Mouse (Mus musculus): ENCODE measurements around the gene Caskin2. TPM values are rescaled to one million over a fixed set of nuclear protein-coding genes. Genes with fewer than 3 reads are reported as not detected.

Caskin2 gene
- total RNA-seq, 4 experiments from 2014 or later, result 40.3 to 48.2 (median 44.7) TPM

DNA sequence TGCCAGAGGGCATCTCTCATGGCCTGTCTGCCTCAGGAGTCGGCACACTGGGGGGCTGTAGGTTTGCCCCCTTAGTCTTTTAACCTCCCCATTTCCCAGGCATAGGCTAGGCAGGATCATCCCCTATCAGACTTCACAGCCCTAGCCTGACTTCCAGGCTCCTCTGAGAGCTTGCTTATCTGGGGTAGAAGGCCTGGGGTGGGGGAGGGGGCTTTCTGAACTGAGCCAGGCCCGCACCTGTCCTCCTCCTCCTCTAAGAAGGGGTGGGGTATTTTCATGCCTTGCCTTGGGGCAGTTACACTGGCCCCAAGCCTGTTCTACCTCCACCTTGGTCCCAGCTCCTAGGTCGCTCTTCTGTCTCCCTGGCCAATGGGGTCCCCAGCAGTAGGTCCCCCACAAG lies 18.1 kb upstream of the Caskin2 start:
- no peak for DNase-seq (ENCODE audit: low spot score)

DNA sequence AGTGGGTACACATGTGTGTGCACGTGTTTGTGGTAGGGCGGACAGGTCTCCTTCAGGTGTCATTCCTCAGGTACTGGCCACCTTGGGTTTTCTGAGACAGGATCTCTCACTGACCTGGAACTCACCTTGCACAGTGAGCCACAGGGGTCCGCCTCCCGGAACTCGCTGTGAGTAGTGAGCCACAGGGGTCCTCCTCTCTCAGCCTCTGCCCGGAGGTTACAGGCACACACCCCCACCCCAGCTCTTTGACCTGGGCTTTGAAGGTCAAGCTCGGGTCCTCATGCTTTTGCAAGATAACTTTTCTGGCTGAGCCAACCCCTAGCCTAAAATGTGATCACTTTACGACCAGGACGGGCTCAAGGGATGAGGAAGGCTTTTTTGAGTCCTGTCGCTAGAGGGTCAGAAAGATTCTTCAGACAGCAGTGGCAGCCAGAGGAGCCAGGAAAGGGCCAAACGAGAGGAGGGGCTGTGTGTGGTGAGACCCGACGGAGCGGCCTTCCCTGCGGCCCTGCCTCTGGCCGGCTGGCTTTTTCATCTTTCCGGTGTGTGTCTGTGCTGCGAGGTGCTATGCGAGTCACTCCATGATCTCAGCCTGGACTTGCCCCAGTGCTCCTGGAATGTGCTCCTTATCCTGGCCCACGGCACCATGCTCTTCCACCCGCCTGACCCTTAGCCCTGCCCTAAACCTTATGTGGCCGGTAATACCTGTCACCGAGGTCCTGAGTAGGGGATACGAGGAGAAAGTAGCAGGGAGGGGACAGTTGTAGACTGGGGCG lies 17.3 kb upstream of the Caskin2 start:
- no peak for DNase-seq (ENCODE audit: low spot score)

DNA sequence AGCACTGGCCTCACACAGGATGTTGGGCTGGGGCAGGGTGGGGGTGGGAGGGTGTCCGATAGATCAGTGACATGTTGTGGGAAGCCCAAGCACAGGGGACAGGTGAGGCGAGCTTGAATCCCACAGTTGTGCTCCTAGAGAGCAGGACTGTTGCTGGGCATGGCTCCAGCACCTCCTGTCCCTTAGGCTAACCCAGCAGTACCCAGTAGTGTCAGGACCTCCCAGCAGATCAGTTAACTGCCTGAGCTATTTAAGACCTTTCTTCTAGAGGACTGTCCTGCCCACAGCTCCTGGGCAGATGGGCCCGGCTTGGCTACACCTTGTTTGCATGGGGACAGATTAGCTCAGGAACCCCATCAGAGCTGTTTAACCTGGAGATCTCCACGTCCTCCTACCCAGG lies 15.6 kb upstream of the Caskin2 start:
- DNase-seq (ENCODE audit: low spot score), result no peak

DNA sequence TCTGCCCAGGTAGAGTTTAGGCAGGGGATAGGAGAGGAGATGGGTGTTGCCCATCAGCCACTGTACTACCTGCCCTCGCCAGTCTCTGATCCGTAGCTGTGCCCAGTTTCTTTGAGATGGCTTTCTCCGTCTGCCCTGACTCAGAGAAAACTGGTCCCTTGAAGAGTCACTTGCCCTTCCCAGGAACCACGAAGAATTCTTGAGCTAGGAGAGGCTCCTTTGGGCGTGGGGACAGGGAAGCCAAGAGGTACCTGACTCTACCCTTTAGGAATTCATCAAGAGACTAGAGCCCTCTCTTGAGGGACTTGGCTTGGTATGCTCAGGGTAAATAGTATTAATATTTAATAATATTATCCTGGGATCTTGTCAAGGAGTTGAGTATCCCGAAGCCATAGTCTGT lies 14.2 kb upstream of the Caskin2 start:
- no peak for DNase-seq (ENCODE audit: low spot score)

DNA sequence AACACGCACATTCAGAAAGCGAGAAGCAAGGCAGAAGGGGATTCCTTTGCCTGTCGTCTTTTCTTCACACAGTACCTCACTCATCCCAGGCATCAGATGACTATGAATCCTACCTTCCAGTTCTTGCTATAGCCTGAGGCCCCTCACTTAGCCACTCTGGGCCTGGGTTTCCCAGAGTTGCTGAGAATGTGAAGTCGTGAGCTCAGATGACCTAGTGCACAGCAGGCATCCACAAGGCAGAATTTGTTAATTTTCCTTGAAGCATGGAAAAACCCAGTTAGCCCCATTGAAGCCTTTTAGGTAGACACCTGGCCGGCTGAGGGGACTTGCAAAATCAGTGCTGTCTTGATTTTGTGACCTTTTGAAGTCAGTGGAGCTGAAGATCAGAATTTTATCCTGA lies 13.0 kb upstream of the Caskin2 start:
- no peak for DNase-seq (ENCODE audit: low spot score)

DNA sequence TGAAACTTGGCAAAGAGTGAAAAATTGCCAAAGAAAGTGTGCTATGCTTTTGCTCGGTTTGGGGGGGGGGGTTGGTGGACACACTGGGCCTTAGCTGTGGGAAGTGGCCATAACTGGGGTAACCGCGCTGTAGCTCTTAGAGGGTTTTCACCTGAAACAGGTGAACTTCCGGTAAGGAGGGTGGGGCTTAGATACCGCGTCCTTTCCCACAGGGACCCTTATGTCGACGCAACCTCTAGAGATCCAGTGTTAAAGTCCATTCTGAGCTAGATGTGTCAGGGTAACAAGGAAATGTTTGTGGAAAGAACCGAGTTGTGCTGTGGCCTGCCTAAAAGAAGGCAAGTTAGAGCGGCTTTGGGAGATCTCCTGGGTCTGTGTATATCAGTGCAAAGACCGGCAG lies 11.4 kb upstream of the Caskin2 start:
- no peak for DNase-seq (ENCODE audit: low spot score)

DNA sequence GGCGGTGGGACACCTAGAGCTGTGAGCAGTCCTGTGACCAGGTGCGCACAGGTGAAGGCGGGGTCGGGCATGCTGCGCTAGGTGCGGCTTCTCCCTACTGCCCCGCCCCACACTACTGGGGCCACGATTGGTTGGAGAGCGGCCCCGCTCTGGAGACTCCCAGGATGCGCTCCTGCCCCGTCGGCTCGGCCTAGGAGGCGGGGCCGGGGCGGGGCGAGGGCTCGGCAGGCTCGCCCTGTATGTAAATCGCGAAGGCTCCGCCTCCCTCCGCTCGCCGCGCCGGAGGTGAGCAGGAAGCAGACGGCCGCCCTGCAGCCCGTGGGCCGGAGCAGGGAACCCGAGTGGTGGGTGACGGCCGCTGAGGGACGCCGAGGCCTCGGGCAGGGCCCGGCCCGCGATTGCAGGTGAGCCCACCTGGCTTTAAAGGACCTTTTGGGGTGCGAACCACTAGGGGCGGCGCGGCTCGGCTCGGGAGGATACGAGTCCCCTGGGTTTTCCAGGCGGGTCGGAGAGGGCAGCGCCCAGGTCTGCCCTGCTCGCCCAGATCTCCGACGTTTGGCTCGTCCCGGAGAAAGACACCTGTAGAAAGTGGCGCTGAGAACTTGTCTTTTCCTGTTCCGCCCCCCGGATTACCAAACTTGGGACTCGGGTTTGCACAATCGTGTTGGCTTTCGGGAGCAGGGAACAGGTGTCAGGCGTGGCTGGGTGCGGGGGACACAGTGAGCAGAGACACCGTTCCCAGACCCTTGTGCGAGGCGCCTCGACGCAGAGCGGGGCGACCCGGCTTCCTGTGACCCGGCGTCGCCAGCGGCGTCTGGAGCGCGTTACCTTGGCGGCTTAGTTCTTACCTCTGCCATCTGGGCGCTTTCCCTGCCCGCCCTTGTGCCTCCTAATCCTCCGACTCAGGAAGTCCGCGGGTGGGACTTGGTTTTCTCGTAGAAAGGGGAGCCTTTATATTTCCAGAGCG lies 10.6 kb upstream of the Caskin2 start, which contains the start of gene Llgl2:
TSS of gene Llgl2 (plus strand) at position 276 of the 967 bp plus-strand sequence.
- DNase-seq (ENCODE audit: low spot score), result peak; percentile 71

DNA sequence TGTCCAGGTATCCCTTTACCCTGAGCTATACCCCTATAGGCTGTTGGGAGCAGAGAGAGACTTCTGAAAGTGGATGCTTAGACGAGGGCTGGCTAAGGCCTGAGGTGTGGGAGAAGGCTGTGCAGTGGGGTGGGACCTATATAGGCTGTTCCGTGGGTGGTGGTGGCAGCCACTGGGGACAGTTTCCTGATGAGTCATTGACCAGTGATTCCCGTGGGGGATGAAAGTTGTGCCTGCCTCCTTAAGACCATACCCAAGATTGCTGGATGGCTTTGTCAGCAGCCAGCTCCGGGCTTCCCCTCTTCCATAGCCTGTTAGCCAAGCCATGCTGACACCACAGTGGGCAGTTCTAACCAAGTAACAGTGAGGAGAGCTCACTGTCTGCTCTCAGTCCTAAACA lies 7.6 kb upstream of the Caskin2 start:
- DNase-seq (ENCODE audit: low spot score), result no peak

DNA sequence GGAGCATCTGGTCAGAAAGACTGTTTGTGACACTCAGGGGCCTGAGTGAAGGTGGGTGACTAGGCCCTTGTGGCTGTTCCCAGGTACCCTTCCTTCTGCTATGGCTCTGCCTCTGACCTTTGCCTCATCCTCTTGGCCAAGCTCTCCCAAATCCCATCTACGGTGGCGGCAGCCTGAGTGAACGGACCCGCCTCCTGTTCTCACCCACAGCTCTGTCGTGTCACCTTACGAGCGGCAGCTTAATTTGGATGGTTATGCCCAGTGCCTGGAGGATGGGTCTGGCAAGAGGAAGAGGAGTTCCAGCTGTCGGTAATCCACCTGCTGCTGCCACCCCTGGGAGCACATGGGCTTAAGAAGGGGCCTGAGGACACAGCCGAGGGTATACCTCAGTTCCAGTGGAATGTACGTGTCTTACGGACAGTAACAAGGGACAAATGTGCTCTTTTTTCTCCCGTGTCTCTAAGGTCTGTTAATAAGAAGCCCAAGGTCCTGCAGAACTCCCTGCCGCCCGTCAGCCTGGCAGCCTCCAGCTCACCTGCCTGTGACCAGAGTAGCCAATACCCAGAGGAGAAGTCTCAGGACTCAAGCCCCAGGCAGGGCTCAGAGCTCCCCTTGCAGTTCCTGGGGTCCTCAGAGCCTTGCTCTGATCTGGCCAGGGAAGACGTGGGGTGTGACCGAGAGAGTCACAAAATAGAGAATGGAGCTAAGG lies 6.6 kb upstream of the Caskin2 start:
- DNase-seq (ENCODE audit: low spot score), result no peak

DNA sequence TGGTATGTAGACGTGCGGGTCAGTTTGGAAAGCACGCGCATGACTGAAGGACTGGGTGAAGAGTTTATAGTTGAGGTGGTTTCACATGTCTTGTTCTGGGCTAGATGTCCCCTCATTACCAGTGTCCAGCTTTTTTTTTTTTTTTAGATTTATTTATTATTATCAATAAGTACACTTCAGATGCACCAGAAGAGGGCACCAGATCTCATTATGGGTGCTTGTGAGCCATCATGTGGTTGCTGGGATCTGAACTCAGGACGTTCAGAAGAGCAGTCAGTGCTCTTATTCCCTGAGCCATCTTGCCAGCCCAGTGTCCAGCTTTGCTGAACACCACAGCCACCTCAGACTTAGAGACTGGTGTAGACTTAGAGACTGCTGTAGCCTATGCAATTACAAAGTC lies 3.9 kb upstream of the Caskin2 start:
- no peak for DNase-seq (ENCODE audit: low spot score)

DNA sequence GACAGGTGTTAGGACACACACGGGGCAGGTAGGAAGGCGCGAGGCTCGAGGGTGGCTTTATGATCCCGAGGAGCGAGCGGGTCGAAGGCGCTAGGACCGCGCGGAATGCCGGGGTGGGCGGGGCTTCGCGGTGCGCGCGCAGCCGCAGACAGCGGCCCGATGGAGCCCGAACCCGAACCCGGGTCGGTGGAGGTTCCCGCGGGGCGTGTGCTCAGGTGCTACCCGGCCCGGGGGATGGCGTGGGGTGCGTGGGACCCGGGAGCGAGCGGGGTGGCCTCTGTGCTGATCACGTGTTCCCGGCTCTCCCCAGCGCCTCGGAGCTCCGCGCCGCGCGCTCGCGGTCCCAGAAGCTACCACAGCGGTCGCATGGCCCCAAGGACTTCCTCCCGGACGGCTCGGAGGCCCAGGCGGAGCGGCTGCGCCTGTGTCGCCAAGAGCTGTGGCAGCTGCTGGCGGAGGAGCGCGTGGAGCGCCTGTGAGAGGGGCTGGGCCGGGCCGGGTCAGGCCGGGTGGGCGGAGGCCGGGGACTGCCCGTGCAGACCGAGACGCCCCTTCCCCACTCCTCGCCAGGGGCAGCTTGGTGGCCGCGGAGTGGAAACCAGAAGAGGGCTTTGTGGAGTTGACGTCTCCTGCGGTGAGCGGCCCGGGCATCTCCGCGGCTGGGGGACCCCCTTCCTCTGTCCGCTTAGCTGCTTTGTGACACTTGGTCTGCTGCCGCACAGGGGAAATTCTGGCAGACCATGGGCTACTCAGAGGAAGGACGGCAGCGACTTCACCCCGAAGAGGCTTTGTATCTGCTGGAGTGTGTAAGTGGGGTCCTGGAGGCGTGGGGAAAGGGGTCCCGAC lies 1.4 kb upstream of the Caskin2 start, which contains the start of gene Tsen54:
TSS of gene Tsen54 (plus strand) at position 120 of the 846 bp plus-strand sequence.
- DNase-seq (ENCODE audit: low spot score), result peak; percentile 86

DNA sequence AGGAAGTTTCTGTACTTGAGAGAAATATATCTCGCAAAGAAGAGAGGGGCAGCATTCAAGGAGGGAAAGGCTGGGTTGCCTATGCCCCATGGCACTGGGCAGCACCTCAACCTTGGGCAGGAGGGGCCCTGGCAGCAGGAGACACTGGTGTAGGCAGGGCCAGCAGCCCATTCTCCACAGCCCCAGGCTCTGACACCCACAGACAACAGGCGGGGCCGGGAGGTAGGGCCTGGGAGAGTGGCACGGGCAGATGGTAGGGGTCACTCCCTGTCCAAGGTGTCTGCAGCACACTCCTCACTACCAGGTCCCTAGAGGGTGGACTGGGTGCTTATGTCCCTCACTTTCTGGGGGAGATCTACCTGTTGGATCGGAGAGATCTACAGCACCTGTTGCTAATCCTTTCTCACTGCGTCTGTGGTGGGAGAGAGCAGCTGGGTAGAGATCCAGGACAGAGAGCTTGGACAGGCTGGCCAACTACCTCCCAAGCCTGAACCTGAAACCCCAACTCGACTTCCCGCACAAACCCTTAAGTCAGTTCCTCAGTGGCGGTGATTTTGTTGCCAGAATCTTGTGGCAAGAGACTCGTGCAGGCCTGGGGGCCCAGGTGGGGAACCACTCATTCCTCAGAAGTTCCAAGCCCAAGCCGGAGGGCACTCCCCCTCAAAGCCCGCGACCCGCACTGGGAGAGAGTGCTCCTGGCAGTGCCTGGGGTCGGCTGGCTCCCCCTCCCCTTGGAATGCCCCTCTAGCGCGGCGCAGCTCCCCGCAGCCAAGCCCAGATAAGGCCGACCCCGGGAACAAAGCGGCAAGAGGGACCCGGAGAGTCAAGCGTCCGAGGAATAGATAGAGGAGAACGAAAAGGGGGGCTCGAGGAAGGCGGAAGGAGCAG lies 662 bp downstream of the Caskin2 start:
- DNase-seq (ENCODE audit: low spot score), result no peak

DNA sequence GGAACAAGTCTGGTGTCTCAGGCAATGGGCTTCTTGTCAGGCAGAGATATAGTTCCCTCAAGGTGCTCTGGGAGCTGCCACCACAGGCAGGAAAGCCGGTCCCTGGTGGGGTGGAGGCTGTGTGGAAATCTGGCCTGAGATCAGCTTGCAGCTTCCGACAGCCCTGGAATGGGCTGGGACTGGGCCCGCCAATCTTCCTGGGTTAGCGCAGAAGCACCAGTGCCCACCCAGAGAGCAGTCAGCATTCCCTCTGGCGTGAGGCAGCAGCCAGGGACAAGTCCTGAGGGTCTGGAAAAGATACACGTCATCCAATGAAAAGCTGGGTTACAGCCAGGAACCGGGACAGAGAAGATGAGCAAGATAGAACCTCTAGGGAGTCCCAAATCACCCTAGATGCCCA lies 1.3 kb downstream of the Caskin2 start:
- peak; percentile 63 for DNase-seq (ENCODE audit: low spot score)

DNA sequence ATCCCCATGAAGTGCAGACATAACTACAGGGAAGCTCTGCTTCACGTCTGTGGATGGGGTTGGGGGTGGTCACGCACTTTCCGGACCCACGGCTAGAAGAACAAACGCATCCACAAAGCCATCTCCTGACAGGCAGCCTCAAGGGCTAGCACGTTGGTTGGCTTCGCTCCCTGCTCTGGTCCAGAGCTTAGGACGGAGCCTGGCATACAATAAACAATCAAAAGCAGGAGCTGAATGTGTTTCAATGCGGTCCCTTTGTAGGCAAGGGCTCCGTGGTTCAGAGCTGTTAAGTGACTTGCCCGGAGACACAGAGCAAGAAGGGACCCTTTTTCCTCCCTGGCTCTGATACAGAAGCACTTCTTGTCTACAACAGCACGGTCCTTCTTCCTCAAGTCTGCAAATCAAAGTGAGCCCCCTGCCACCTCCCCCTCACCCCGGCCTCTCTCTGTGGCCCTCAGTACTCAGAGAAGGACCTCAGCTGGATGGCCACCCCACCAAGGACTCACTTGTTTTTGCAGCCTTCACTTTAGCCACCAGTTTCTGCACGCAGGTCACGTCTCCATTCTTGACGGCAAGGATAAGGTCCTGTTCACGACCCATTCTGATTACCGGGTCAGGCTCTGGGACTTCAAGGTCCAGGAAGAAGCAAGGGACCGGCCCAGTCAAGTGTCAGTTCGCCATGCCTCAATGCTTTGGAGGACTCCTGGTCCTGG lies 1.9 kb downstream of the Caskin2 start:
- no peak for DNase-seq (ENCODE audit: low spot score)

DNA sequence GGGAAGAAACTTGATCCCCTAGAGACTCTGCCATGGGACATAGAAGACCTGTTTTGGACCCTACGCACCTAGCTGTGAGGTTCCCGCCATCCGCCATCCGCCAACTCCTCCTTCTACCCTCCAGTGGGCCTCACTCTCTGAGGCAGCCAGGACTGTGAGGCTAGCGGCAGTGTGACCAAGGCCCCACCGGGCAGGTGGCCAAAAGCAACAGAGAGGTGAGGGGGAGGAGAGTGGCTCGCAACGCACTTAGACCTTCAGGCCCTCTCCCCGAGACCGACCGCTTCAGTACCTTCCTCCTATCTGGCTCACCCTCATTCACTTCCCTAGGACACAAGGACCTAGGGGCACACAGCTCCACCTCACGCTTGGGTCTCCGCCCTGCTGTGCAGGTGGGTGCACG lies 3.1 kb downstream of the Caskin2 start:
- peak; percentile 48 for DNase-seq (ENCODE audit: low spot score)

DNA sequence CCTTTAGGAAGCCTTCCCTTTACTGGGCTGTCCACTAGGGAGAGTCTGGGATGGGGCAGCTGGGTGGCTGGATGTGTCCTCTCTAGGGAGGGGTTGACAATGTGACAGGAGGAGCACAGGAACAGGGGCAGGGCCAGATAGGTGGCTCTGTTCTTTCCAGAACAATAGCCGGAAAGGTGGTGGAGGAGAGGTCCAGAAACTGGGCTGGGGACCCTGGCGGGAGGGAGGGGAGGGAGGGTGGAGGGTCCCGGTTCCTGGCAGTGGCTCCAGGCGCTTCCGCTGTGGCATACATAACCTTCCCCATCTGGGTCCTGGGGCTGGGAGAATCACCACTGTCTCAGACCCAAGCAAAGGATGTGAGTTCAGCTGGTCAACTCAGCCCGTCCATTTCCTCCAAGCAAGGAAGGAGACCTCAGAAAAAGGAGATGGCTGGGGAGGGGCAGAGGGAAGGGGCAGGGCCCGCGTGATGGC lies 4.1 kb downstream of the Caskin2 start:
- peak; percentile 90 for DNase-seq (ENCODE audit: low spot score)

DNA sequence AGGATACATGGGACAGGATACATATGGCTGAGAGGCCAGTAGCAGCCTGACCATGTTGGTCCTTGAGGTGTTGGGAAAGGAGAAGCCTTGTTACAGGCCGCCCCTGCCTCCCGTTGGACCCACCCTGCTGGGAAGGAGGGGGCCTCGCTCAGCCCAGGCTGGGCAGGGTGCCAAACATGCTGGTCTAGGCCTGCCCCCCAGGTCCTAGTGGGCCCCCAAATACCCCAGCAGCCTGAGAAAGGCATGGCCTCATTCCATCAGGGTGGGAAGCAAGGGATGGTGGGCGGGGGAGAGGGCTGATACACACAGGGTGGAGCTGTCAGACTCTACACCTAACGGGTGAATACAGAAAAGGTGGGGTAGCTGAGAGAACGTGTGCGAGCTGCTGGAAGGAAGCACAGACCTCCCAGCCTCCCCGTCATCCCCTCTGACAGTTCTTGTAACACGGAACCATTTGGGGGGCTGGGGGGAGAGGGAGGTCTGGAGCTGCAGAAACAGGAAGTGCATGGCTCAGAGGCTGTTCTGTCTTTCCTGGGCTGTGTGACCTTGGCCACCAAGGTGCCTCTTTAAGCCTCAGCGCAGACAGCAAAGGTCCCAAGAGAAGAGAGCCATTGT lies 4.6 kb downstream of the Caskin2 start:
- DNase-seq (ENCODE audit: low spot score), result no peak

DNA sequence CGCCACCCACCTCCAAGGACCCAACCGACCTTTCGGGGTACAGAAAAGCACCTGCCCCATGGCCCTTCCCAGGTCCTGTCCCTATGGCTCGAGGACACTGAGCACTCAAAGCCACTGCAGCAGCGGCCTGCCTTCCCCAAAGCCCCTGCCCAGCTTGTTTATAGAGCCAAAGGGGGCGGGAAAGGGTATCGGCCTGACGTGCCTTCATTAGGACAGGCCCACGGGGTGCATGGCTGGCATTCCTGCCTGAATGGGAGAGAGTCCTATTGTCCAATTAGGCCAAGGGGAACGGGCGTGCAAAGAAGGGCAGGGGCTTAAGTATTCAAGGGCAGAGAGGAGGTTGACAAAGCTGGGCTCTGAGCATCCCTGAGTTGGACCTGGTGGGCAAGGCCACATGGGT lies 5.5 kb downstream of the Caskin2 start:
- DNase-seq (ENCODE audit: low spot score), result no peak

DNA sequence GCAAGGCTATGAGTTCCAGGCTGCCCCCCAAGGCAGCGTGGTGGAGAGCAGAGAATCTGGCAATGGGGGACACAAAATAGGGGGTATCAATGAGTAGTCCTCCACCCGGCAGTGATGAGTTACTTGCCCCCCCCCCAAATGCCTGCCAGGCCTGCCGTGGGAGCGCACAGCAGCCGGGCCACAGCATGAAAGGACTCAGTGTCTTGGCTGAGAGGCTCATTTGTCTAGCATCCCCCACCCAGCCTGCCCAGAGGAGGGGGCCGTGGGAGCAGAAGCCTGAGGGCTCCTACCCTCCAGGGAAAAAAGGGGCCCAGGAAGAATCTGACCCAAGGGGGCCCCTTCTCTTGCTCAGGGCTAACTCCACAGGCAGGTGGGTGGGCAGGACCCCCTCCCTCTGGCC lies 6.1 kb downstream of the Caskin2 start:
- no peak for DNase-seq (ENCODE audit: low spot score)
